Mouse (Mus musculus) testis, adult 2 months (tissue): ENCODE data around the gene Usp10. TPM values are rescaled to one million over a fixed set of nuclear protein-coding genes. Genes with fewer than 3 reads are reported as not detected.

Experiments
- H3K27ac ChIP-seq: fragments of 200-500 bp; 2 replicates; pipeline ENCODE4 v1.5.1; 2012; ENCODE audit warnings: low read depth, low read length; ENCODE audit not compliant: control insufficient read depth, insufficient read depth
- H3K27me3 ChIP-seq: fragments of 200-500 bp; 2 replicates; pipeline ENCODE4 v1.6.1; 2012; ENCODE audit warnings: mild to moderate bottlenecking, low read length, moderate library complexity; ENCODE audit not compliant: control insufficient read depth, insufficient read depth
- H3K36me3 ChIP-seq: fragments of 200-500 bp; 2 replicates; pipeline ENCODE4 v1.6.1; 2012; ENCODE audit warnings: mild to moderate bottlenecking, low read length; ENCODE audit not compliant: control insufficient read depth, insufficient read depth
- H3K4me1 ChIP-seq: fragments of 200-500 bp; 2 replicates; pipeline ENCODE4 v1.6.1; 2012; ENCODE audit warnings: low read length; ENCODE audit not compliant: control insufficient read depth, insufficient read depth
- H3K4me3 ChIP-seq: fragments of 200-500 bp; 2 replicates; pipeline ENCODE4 v1.5.1; 2012; ENCODE audit warnings: low read depth, mild to moderate bottlenecking, low read length, moderate library complexity, mixed read lengths; ENCODE audit not compliant: control insufficient read depth
- CTCF ChIP-seq: fragments of 200-500 bp; IDR thresholded peaks from 2 replicates; pipeline ENCODE4 v1.5.1; 2012; ENCODE audit warnings: low read depth, mild to moderate bottlenecking, inconsistent platforms, low read length, moderate library complexity; ENCODE audit not compliant: control insufficient read depth, insufficient read depth, insufficient replicate concordance
- POLR2A ChIP-seq: fragments of 200-500 bp; IDR thresholded peaks from 2 replicates; pipeline ENCODE4 v1.6.1; 2012; ENCODE audit warnings: low read depth, mild to moderate bottlenecking, inconsistent platforms, low read length, moderate library complexity; ENCODE audit not compliant: control insufficient read depth
- polyA plus RNA-seq: library from polyadenylated mRNA; depleted of rRNA; stranded (reverse); fragments of >200 nt; gene quantifications from 2 replicates; pipeline ENCODE4 v1.2.3, GENCODE M21; 2012

The Usp10 gene
- polyA plus RNA-seq, 1 experiment = 19.9 TPM

DNA sequence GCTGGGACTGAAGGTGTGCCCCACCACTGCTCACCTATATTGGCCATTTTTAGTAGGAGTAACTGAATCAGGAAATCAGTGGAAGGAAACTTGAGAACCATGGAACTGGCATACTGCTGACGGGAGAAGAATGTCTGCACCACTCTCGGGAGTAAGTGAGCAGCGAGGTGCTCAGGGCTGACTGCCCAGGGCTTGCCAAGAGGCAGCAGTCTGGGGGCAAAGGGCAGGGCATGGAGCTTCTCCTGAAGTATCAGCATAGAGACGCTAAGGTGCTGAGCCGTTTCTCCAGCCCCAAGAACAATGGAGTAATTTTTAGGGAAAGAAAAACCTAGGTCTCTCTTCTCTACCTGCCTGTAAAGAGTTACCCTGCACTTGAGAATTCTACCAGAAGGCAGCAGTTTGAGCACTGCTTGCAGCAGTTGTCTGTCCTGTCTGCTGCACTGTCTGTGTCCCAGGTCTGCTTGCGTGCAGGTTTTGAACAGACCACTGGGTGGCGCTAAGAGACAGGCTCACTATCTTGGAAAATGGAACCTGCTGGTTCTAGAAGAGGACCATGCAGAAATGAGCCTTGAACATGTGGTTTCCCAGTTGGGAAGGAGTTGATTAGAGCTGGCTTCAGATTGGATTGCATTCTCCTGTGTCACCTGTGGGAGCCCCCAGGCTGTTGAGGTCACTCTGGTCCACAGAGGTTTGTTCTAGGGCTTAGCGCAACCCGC lies 34.1 kb downstream of the Usp10 start:
- no peaks in the 10 kb centered on the region; the same call in 1 of the 2 replicates for H3K36me3 ChIP-seq
- no peaks in the 10 kb centered on the region for H3K27me3 ChIP-seq
- H3K4me1 ChIP-seq = no peaks in the 10 kb centered on the region
- TF ChIP-seq POLR2A (no peak), CTCF (peak; percentile 82; the same call in 1 of the 2 replicates)
- no peak overlapping the region for H3K4me3 ChIP-seq
- H3K27ac ChIP-seq = no peak overlapping the region

GRCm38 (mm10) chr8:119946326-119946865 lies 36.2 kb downstream of the Usp10 start:
- H3K36me3 ChIP-seq = no peaks in the 10 kb centered on the region; the same call in 1 of the 2 replicates
- no peaks in the 10 kb centered on the region for H3K27me3 ChIP-seq
- no peak overlapping the region for H3K4me3 ChIP-seq
- no peak overlapping the region for H3K27ac ChIP-seq
- TF ChIP-seq CTCF = no peak
- TF ChIP-seq POLR2A = no peak
- H3K4me1 ChIP-seq = no peaks in the 10 kb centered on the region

- TF ChIP-seq CTCF (no peak), POLR2A (no peak)
- Histone ChIP-seq H3K36me3 (no peaks in the 10 kb centered on the region; the same call in 1 of the 2 replicates), H3K4me3 (no peak overlapping the region), H3K27me3 (no peaks in the 10 kb centered on the region), H3K27ac (no peak overlapping the region), H3K4me1 (no peaks in the 10 kb centered on the region)
Observed at GRCm38 (mm10) chr8:119947653-119948052, 37.5 kb downstream of the Usp10 start.

- H3K36me3 ChIP-seq = no peaks in the 10 kb centered on the region; the same call in 1 of the 2 replicates
- no peak overlapping the region for H3K27ac ChIP-seq
Observed at GRCm38 (mm10) chr8:119948340-119948739, 38.2 kb downstream of the Usp10 start.

DNA sequence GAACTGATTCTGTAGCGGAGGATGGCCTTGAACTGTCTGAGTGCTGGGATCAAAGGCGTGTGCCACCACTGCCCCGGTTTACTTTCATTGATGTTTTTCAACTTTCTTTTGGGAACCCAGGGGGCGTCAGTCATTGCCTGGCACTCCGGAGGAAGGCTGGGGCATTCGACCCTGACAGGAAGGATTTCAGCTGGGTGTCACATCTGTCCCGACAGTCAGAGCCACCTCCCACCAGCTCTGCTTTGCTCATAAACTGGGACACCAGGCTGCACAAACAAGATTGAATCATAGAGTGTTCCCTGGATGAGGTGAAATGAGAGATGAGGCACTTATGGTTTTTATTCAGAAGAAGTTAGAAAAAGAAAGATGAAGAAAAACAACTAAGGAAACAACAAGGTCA lies 42.1 kb downstream of the Usp10 start:
- H3K4me1 ChIP-seq = no peaks in the 10 kb centered on the region
- no peaks in the 10 kb centered on the region for H3K27me3 ChIP-seq
- peak overlapping the region; percentile 41; the same call in 1 of the 2 replicates for H3K27ac ChIP-seq
- H3K36me3 ChIP-seq = peaks cover 2% of the 10 kb centered on the region
- TF ChIP-seq CTCF = no peak
- no peak for TF ChIP-seq POLR2A
- H3K4me3 ChIP-seq = no peak overlapping the region

More at GRCm38 (mm10) chr8:119948340-119948739, 38.2 kb downstream of the Usp10 start:
- no peak for TF ChIP-seq POLR2A
- no peak for TF ChIP-seq CTCF
- Histone ChIP-seq H3K4me1 (no peaks in the 10 kb centered on the region), H3K27me3 (no peaks in the 10 kb centered on the region), H3K4me3 (no peak overlapping the region)

DNA sequence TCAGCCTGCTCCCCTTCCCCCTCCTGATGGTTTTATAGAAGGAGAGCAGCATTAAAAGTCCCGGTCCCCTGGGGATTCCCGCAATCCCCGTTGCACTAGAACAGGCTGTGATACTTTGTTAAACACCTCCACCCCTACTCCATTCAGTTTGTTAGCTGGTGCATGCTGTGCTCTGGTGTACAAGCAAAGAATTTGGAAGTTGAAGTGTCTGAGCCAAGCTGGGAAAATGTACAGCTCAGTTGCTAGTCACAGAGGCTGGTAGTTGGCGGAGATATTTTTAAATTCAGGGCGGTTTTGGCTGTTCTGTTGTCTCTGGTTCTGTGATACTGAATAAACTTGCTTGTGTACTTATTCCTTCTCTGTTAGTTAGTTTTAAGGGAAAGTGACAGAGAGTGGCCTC lies 42.6 kb downstream of the Usp10 start:
- H3K27ac ChIP-seq = peak overlapping the region; percentile 41; the same call in 1 of the 2 replicates
- H3K4me3 ChIP-seq = no peak overlapping the region
- H3K27me3 ChIP-seq = no peaks in the 10 kb centered on the region
- H3K36me3 ChIP-seq = peaks cover 2% of the 10 kb centered on the region
- TF ChIP-seq CTCF = no peak
- no peak for TF ChIP-seq POLR2A
- no peaks in the 10 kb centered on the region for H3K4me1 ChIP-seq

DNA sequence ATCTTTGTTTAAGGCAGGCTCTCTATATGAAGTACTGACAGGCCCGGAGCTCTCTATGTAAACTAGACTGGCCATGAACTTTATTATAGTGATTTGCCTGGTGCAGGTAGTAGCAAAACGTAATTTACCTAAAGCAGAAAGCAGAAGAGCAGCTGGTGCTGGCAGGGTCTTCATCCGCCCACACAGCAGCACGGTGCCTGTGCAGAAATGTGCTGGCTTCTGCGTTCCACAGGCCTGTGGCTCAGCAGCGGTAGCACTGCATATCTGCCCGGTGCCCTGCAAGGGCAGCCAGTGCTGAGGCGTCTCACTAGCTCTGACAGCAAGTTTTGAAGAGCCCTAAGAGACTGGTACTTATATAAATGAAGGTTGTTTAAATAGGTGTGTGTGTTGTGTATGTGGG lies 45.2 kb downstream of the Usp10 start:
- no peak overlapping the region for H3K4me3 ChIP-seq
- H3K36me3 ChIP-seq = peaks cover 2% of the 10 kb centered on the region
- no peaks in the 10 kb centered on the region for H3K27me3 ChIP-seq
- H3K27ac ChIP-seq = no peak overlapping the region
- no peak for TF ChIP-seq CTCF
- no peak for TF ChIP-seq POLR2A
- no peaks in the 10 kb centered on the region for H3K4me1 ChIP-seq
